Mouse (Mus musculus) subcutaneous adipose tissue, adult 2 months (tissue): ENCODE data around the gene Ap5z1. TPM values are rescaled to one million over a fixed set of nuclear protein-coding genes. Genes with fewer than 3 reads are reported as not detected.

ENCODE experiments used
- polyA plus RNA-seq: library from polyadenylated mRNA; depleted of rRNA; stranded (reverse); fragments of >200 nt; gene quantifications from 2 replicates; pipeline ENCODE4 v1.2.3, GENCODE M21; 2012; ENCODE audit warnings: low replicate concordance; rRNA removed

Gene Ap5z1
- polyA plus RNA-seq: 38.1 and 41.7 TPM in 2 replicates

GRCm38 (mm10) chr5:142463461-142464454 lies at the start of gene Ap5z1:
Ap5z1 (plus strand) TSS chr5:142463944.

Other genes with a start within 250 kb of the Ap5z1 start
- 11.7 and 24.8 TPM in 2 replicates for gene Foxk1, start 62.4 kb upstream of the Ap5z1 start, polyA plus RNA-seq
- 0.06 and 0.13 TPM in 2 replicates for gene Papolb, start 66.1 kb downstream of the Ap5z1 start, polyA plus RNA-seq
- 7.7 and 35.8 TPM in 2 replicates for gene Radil, start 87.2 kb downstream of the Ap5z1 start, polyA plus RNA-seq
- 0.60 and 2.1 TPM in 2 replicates for gene Mmd2, start 144.9 kb downstream of the Ap5z1 start, polyA plus RNA-seq
- gene Wipi2, start 163.8 kb downstream of the Ap5z1 start, polyA plus RNA-seq: 56.7 and 59.2 TPM in 2 replicates
- gene Slc29a4, start 228.6 kb downstream of the Ap5z1 start, polyA plus RNA-seq: 0.63 and 2.8 TPM in 2 replicates